Mouse (Mus musculus) embryonic fibroblast, embryonic 13.5 days (primary cell): Measurements from ENCODE around the gene Hist1h1d. TPM values are rescaled to one million over a fixed set of nuclear protein-coding genes. Genes with fewer than 3 reads are reported as not detected.
"Not testable (repeated sequence)": the region's sequence is repeated elsewhere in the genome, so short reads cannot be mapped to it uniquely, and the experiment has no call there.

Source experiments
- H3K27ac ChIP-seq: 2 replicates; pipeline ENCODE4 v1.5.1; 2012; ENCODE audit warnings: low read length, control low read depth, inconsistent platforms; ENCODE audit not compliant: insufficient read depth
- H3K4me1 ChIP-seq: 2 replicates; pipeline ENCODE4 v1.6.1; 2011; ENCODE audit warnings: low read length; ENCODE audit not compliant: control insufficient read depth, insufficient read depth
- H3K4me3 ChIP-seq: 2 replicates; pipeline ENCODE4 v1.5.1; 2011; ENCODE audit warnings: mild to moderate bottlenecking, control low read depth, low read length; ENCODE audit not compliant: insufficient read depth
- CTCF ChIP-seq: IDR thresholded peaks from 2 replicates; pipeline ENCODE4 v1.5.1; 2011; ENCODE audit warnings: mild to moderate bottlenecking, control low read depth, low read length, moderate library complexity, borderline replicate concordance; ENCODE audit not compliant: insufficient read depth
- POLR2A ChIP-seq: IDR thresholded peaks from 2 replicates; pipeline ENCODE4 v1.6.1; 2011; ENCODE audit warnings: low read depth, mild to moderate bottlenecking, control low read depth, low read length, moderate library complexity
- polyA plus RNA-seq: library from polyadenylated mRNA; stranded (reverse); fragments of >200 nt; gene quantifications from 2 replicates; pipeline ENCODE4 v1.2.4, GENCODE M21; 2011; ENCODE audit warnings: low read depth; ENCODE audit not compliant: missing spikeins, insufficient read length

Hist1h1d gene
- polyA plus RNA-seq, 1 experiment, result 2.7 TPM

DNA sequence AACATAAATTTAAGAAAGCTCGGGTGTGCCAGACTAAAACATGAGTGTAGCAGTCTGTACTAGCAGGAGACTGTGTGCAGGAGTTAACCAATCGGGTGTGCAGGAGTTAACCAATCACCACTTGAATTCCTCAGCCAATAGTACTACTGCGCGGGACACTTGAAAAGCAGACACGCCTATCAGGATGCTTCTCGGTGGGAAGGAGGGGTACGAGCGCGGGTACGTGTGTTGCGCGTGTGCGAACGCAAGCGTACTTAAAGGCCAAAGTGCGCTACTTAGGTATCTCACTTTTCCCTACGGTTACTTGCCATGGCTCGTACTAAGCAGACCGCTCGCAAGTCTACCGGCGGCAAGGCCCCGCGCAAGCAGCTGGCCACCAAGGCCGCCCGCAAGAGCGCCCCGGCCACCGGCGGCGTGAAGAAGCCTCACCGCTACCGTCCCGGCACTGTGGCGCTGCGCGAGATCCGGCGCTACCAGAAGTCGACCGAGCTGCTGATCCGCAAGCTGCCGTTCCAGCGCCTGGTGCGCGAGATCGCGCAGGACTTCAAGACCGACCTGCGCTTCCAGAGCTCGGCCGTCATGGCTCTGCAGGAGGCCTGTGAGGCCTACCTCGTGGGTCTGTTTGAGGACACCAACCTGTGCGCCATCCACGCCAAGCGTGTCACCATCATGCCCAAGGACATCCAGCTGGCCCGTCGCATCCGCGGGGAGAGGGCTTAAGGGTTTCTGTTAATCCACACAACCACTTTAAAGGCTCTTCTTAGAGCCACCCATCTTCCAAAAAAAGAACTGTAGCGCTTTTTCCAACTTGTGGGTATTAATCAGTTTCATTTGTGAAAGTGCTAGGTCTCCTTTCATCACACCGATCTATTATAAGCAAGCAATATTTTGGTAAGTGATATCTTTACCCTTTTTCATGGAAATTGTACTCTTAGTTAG is 17.7 kb upstream of the Hist1h1d start, which contains the start of gene Hist1h3g:
Gene Hist1h3g, plus strand, starts transcription at position 286 of the 939 bp plus-strand sequence.
- Histone ChIP-seq H3K27ac (peak within 1 kb of the TSS; percentile 93), H3K4me3 (peak within 1 kb of the TSS; percentile 77)
- H3K4me1 ChIP-seq, result not testable (repeated sequence)
- TF ChIP-seq POLR2A, result peak; percentile 94

DNA sequence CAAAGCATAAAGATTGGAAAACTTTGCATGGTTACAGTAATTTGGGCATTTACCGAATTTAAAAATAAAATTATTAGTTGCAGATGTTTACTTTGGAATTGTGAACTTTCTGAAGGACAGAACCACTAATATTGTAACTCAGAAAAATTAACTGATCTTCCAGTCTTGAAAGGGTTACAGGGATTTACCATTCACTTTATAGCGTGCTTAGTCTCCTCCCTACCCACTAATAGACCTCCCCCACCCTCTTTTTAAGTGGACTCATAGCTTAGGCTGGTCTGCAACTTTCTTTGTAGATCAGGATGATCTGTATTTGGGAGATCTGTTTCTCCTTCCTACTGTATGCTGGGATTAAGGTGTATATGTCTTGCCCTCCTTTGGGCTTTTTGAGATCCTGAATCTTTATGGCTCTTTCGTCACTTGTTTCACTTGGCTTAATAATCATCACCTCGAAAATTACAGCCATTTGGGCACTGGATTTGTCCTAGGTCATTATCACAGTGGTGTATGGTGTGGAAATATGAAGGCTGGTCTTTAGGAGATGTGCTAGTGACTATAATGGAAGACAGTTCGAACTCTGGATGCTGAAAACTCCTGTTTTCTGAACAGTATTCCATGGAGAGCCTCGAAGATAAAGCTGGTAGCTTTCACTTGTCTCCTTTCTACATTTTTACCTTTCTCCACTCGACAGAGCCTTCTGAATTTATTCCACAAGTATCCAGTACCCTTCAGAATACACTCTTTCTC is 16.8 kb upstream of the Hist1h1d start:
- Histone ChIP-seq H3K4me3 (peak overlapping the region; percentile 72), H3K4me1 (peaks cover 3% of the 10 kb centered on the region), H3K27ac (peak overlapping the region; percentile 87)
- TF ChIP-seq POLR2A (peak; percentile 62; the same call in 1 of the 2 replicates), CTCF (no peak)

DNA sequence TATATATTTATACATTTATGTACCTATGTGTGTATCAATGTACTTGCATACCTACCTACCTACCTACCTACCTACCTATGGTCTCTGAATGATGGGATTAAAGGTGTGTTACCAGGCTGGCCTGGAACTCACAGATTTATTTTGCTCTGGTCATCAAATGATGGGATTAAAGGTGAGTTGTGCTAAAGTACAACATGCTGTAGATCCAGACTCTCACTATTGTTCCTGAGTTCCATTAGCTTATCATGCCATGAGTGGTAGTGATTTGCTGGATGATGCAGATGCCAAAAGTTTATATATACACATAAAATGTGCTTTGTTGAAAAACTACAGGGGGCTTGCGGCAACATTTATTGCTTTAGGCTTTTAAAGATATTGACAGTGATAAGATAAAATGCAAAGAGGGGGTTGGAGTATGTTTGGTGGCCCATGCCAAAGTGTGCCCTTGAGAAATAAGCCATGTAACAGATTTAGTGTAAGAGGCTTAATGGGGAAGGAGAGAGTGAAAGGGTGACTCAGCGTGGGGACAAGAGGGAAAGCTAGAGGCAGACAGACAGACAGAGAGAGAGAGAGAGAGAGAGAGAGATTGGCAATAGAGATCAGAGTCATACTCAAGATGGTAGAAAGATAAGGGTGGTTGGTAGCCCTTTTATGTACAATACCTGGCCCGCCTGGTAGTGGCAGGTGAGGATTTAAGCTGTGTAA is 15.9 kb upstream of the Hist1h1d start:
- TF ChIP-seq POLR2A (no peak), CTCF (no peak)
- peak overlapping the region; percentile 47 for H3K4me3 ChIP-seq
- peak overlapping the region; percentile 17; the same call in 1 of the 2 replicates for H3K27ac ChIP-seq
- peaks cover 3% of the 10 kb centered on the region for H3K4me1 ChIP-seq

DNA sequence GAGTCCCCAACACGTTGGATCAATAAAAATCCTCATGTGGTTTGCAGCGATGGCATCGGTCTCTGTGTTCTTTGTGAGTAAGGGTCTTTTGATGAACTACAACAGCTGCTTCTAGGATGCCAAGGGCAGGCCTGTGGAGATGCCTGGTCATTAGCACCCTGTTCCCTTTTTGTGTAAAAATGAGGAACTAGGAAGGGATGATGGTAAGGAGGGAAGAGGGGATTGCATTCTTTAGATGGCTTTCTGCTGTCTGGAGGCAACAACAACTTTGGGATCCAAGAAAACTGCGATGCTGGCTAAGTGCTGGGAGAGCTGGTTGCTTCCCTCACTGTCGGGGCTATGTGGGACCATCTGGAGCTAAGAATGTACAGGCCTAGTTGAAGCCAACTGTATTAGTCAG is 14.8 kb upstream of the Hist1h1d start:
- no peak overlapping the region for H3K4me3 ChIP-seq
- H3K27ac ChIP-seq, result 0 out of 2 replicates have a peak overlapping the region, but pooled peaks have one; percentile 17
- no peak for TF ChIP-seq POLR2A
- TF ChIP-seq CTCF, result no peak
- H3K4me1 ChIP-seq, result peaks cover 3% of the 10 kb centered on the region

DNA sequence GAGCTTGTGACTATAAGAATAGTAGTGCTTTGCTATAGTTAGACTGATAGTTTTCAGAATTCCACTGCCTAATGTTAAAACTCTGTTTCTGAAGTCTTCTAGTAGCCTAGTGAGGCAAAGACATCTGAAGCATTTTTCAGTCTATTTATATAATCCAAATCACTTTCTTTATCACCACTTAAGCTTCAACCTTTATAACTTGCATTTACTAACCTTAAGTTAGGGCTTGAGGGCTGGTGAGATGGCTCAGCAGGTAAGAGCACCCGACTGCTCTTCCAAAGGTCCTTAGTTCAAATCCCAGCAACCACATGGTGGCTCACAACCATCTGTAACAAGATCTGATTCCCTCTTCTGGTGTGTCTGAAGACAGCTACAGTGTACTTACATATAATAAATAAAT is 13.2 kb upstream of the Hist1h1d start:
- not testable (repeated sequence) for H3K27ac ChIP-seq, H3K4me1 ChIP-seq, H3K4me3 ChIP-seq

DNA sequence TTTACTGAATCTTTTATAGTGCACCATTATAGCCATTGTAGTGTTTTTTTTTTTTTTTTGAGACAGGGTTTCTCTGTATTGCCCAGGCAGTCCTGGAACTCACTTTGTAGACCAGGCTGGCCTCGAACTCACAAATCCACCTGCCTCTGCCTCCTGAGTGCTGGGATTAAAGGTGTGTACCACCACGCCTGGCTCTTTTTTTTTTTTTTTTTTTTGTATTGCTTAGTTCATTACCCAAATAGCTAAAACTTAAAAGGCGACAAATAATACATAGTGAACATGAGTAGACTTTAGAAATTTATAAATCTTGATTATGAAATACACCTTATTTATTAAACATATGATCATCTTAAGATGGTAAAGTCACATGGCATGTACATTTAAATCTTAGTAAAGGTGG is 11.6 kb upstream of the Hist1h1d start:
- no peak for TF ChIP-seq POLR2A
- TF ChIP-seq CTCF, result no peak
- H3K27ac ChIP-seq, result no peak overlapping the region
- no peak overlapping the region for H3K4me3 ChIP-seq
- H3K4me1 ChIP-seq, result peaks cover 3% of the 10 kb centered on the region

DNA sequence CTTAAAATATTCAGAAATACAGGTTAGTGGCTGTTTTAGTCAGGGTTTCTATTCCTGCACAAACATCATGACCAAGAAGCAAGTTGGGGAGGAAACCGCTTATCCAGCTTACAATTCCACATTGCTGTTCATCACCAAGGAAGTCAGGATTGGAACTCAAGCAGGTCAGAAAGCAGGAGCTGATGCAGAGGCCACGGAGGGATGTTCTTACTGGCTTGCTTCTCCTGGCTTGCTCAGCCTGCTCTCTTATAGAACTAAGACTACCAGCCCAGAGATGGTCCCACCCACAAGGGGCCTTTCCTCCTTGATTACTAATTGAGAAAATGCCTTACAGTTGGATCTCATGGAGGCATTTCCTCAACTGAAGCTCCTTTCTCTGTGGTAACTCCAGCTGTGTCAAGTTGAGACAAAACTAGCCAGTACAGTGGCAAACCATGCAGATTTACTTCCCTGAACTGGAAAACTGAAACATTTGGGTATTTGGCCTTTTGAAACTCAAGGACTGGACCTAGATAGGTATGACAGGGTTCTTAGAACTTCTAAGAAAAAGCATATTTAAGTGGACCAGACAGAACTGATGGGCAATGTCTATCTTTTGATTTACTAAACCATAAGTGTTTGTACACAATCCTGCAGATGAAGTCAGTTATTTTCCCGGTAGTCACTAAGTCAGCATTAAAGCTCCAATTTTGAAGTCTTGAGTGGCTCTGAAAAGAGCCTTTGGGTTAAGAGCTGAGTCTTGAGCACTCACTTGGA is 10.7 kb upstream of the Hist1h1d start:
- peak overlapping the region; percentile 70 for H3K27ac ChIP-seq
- H3K4me3 ChIP-seq, result peak overlapping the region; percentile 54
- peak; percentile 46; the same call in 1 of the 2 replicates for TF ChIP-seq POLR2A
- H3K4me1 ChIP-seq, result not testable (repeated sequence)

DNA sequence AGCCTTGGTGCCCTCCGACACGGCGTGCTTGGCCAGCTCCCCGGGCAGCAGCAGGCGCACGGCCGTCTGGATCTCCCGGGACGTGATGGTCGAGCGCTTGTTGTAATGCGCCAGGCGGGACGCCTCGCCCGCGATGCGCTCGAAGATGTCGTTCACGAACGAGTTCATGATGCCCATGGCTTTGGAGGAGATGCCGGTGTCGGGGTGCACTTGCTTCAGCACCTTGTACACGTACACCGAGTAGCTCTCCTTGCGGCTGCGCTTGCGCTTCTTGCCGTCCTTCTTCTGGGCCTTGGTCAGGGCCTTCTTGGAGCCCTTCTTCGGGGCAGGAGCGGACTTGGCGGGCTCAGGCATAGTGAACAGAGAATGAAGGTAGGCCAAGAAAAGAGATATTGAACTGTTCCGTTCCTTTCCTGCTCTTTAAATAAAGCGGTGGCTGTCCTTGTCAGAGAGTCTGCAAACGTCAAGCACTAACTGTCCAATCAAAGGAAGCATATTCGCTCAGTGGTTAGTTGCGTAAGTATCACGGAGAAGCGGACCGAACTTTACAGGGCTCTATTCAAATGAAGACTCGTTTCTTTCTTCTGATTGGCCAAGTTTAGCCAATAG is 10.0 kb upstream of the Hist1h1d start, which contains the start of gene Hist1h2bh:
Gene Hist1h2bh, minus strand, starts transcription at position 394 of the 609 bp plus-strand sequence.
- not testable (repeated sequence) for H3K4me1 ChIP-seq
- peak within 1 kb of the TSS; percentile 79 for H3K27ac ChIP-seq
- peak; percentile 95 for TF ChIP-seq POLR2A
- peak within 1 kb of the TSS; percentile 54 for H3K4me3 ChIP-seq
